Mouse (Mus musculus): ENCODE results near the gene Zbtb7a.

GRCm38 (mm10) chr10:81154736-81155135 lies 19.7 kb downstream of the Zbtb7a start:
- TF ChIP-seq CTCF (IDR thresholded peaks at IDR 0.05; ENCODE audit: low read depth, low read length) (no peak), GATA1 (IDR thresholded peaks at IDR 0.05; ENCODE audit: borderline replicate concordance, low read length) (no peak)

Data from G1E (cell line).